Mouse (Mus musculus): ENCODE measurements at regions not wholly inside any gene's neighbourhood (a gene's known extent, or its start where the extent isn't known, plus 50 kb on each side); places are given as distances from the start of the nearest gene placed in this dataset.

- ATAC-seq (ENCODE audit: poor library complexity, severe bottlenecking), result no peak
These were observed 284.1 kb upstream of the Mctp2 start for GRCm38 (mm10) chr7:72590351-72591115.

GRCm38 (mm10) chr7:72592110-72592509 is 285.7 kb upstream of the Mctp2 start:
- no peak for ATAC-seq (ENCODE audit: poor library complexity, severe bottlenecking)

- no peak for ATAC-seq (ENCODE audit: poor library complexity, severe bottlenecking)
These were observed 286.2 kb upstream of the Mctp2 start for GRCm38 (mm10) chr7:72592649-72593048.

GRCm38 (mm10) chr7:72593259-72593658 is 286.9 kb upstream of the Mctp2 start:
- no peak for ATAC-seq (ENCODE audit: poor library complexity, severe bottlenecking)

GRCm38 (mm10) chr7:72594741-72595140 is 288.3 kb upstream of the Mctp2 start:
- no peak for ATAC-seq (ENCODE audit: poor library complexity, severe bottlenecking)

GRCm38 (mm10) chr7:72596985-72597384 is 290.6 kb upstream of the Mctp2 start:
- no peak for ATAC-seq (ENCODE audit: poor library complexity, severe bottlenecking)

- no peak for ATAC-seq (ENCODE audit: poor library complexity, severe bottlenecking)
These were observed 295.5 kb upstream of the Mctp2 start for GRCm38 (mm10) chr7:72601933-72602332.

- ATAC-seq (ENCODE audit: poor library complexity, severe bottlenecking), result no peak
These were observed 303.4 kb upstream of the Mctp2 start for GRCm38 (mm10) chr7:72609791-72610190.

- no peak for ATAC-seq (ENCODE audit: poor library complexity, severe bottlenecking)
These were observed 308.8 kb upstream of the Mctp2 start for GRCm38 (mm10) chr7:72615232-72615631.

- ATAC-seq (ENCODE audit: poor library complexity, severe bottlenecking), result no peak
These were observed 321.0 kb upstream of the Mctp2 start for GRCm38 (mm10) chr7:72627369-72627768.

GRCm38 (mm10) chr7:72639566-72639965 is 333.2 kb upstream of the Mctp2 start:
- ATAC-seq (ENCODE audit: poor library complexity, severe bottlenecking), result no peak

- no peak for ATAC-seq (ENCODE audit: poor library complexity, severe bottlenecking)
These were observed 368.6 kb upstream of the Mctp2 start for GRCm38 (mm10) chr7:72675018-72675417.

GRCm38 (mm10) chr7:72685803-72686202 is 379.4 kb upstream of the Mctp2 start:
- no peak for ATAC-seq (ENCODE audit: poor library complexity, severe bottlenecking)

- ATAC-seq (ENCODE audit: poor library complexity, severe bottlenecking), result no peak
These were observed 380.9 kb upstream of the Mctp2 start for GRCm38 (mm10) chr7:72687356-72687755.

- no peak for ATAC-seq (ENCODE audit: poor library complexity, severe bottlenecking)
These were observed 385.0 kb upstream of the Mctp2 start for GRCm38 (mm10) chr7:72691396-72691795.

- no peak for ATAC-seq (ENCODE audit: poor library complexity, severe bottlenecking)
These were observed 385.5 kb upstream of the Mctp2 start for GRCm38 (mm10) chr7:72691859-72692258.

GRCm38 (mm10) chr7:72696736-72697135 is 390.3 kb upstream of the Mctp2 start:
- ATAC-seq (ENCODE audit: poor library complexity, severe bottlenecking), result no peak

GRCm38 (mm10) chr7:72703652-72704341 is 397.4 kb upstream of the Mctp2 start:
- ATAC-seq (ENCODE audit: poor library complexity, severe bottlenecking), result no peak

GRCm38 (mm10) chr7:72711193-72712131 is 405.1 kb upstream of the Mctp2 start:
- ATAC-seq (ENCODE audit: poor library complexity, severe bottlenecking), result no peak

GRCm38 (mm10) chr7:72715401-72715800 is 409.0 kb upstream of the Mctp2 start:
- no peak for ATAC-seq (ENCODE audit: poor library complexity, severe bottlenecking)

GRCm38 (mm10) chr7:72716051-72716450 is 409.6 kb upstream of the Mctp2 start:
- ATAC-seq (ENCODE audit: poor library complexity, severe bottlenecking), result no peak

Data from megakaryocyte, adult 5-6 weeks (primary cell).